Mouse (Mus musculus) limb, embryonic 10.5 days (tissue): ENCODE results near the gene Osbpl6. TPM values are rescaled to one million over a fixed set of nuclear protein-coding genes. Genes with fewer than 3 reads are reported as not detected.

Experiments
- DNase-seq: peaks from one replicate; pipeline ENCODE4 v3.0.0-alpha.2; 2017; ENCODE audit warnings: low spot score
- H3K27ac ChIP-seq: fragments of 300-500 bp; sonication (generic); 2 replicates; pipeline ENCODE4 v1.5.1; 2016; ENCODE audit warnings: mild to moderate bottlenecking
- H3K27me3 ChIP-seq: fragments of 300-500 bp; sonication (generic); 2 replicates; pipeline ENCODE4 v1.6.1; 2016; ENCODE audit warnings: low read depth, mild to moderate bottlenecking; ENCODE audit not compliant: poor library complexity, severe bottlenecking
- H3K36me3 ChIP-seq: fragments of 300-500 bp; sonication (generic); 2 replicates; pipeline ENCODE4 v1.6.1; 2016; ENCODE audit warnings: mild to moderate bottlenecking, moderate library complexity
- H3K4me1 ChIP-seq: fragments of 300-500 bp; sonication (generic); 2 replicates; pipeline ENCODE4 v1.6.1; 2016
- H3K4me3 ChIP-seq: fragments of 300-500 bp; sonication (generic); 2 replicates; pipeline ENCODE4 v1.5.1; 2016; ENCODE audit warnings: mild to moderate bottlenecking, moderate library complexity
- H3K9me3 ChIP-seq: fragments of 300-500 bp; sonication (generic); replicated peaks from 2 replicates; pipeline ENCODE4 v1.6.1; 2016; ENCODE audit warnings: mild to moderate bottlenecking
- WGBS: fragments of 180-500 bp; shearing (Covaris S2); methylation state at CpG from one replicate; pipeline ENCODE4 v1.1.7; 2016; 5-methylcytosine and 5-hydroxymethylcytosine counted together
- polyA plus RNA-seq: library from polyadenylated mRNA; unstranded; fragments of >200 nt; fragmentation: Nextera tagmentation; extraction: Ambion mirVana; gene quantifications from 2 replicates; pipeline ENCODE4 v1.2.1, GENCODE M21; 2016

Osbpl6 gene
- polyA plus RNA-seq, 1 experiment from 2014 or later: 19.3 TPM

GRCm38 (mm10) chr2:76400178-76400577 is 6.1 kb upstream of the Osbpl6 start:
- no peaks in the 10 kb centered on the region for H3K36me3 ChIP-seq
- no peak for DNase-seq
- H3K9me3 ChIP-seq: no peaks in the 10 kb centered on the region
- H3K27ac ChIP-seq: no peak overlapping the region
- peaks cover 25% of the 10 kb centered on the region for H3K27me3 ChIP-seq
- H3K4me3 ChIP-seq: no peak overlapping the region
- H3K4me1 ChIP-seq: no peaks in the 10 kb centered on the region

- Histone ChIP-seq H3K9me3 (no peaks in the 10 kb centered on the region), H3K27ac (peak overlapping the region; percentile 90), H3K4me3 (peak overlapping the region; percentile 96), H3K27me3 (peaks cover 28% of the 10 kb centered on the region), H3K4me1 (peaks cover 20% of the 10 kb centered on the region), H3K36me3 (no peaks in the 10 kb centered on the region)
- no peak for DNase-seq
- 5% methylated on average over 15 of the region's 15 CpGs for WGBS
Observed at GRCm38 (mm10) chr2:76405596-76406150, 635 bp upstream of the Osbpl6 start.

- Histone ChIP-seq H3K27me3 (peaks cover 28% of the 10 kb centered on the region), H3K27ac (peak overlapping the region; percentile 90), H3K4me3 (peak overlapping the region; percentile 96), H3K9me3 (no peaks in the 10 kb centered on the region), H3K36me3 (no peaks in the 10 kb centered on the region), H3K4me1 (peaks cover 20% of the 10 kb centered on the region)
- 0% methylated on average over 49 of the region's 49 CpGs for WGBS
- DNase-seq: peak; percentile 81
Observed at GRCm38 (mm10) chr2:76406937-76407441, 681 bp downstream of the Osbpl6 start.

- Histone ChIP-seq H3K4me3 (no peak overlapping the region), H3K27me3 (peaks cover 10% of the 10 kb centered on the region), H3K36me3 (no peaks in the 10 kb centered on the region), H3K27ac (no peak overlapping the region), H3K4me1 (peaks cover 20% of the 10 kb centered on the region), H3K9me3 (no peaks in the 10 kb centered on the region)
- 86% methylated on average over 1 of the region's 1 CpGs for WGBS
- DNase-seq: no peak
Observed at GRCm38 (mm10) chr2:76409526-76409925, 3.2 kb downstream of the Osbpl6 start.

- Histone ChIP-seq H3K4me1 (peaks cover 20% of the 10 kb centered on the region), H3K4me3 (no peak overlapping the region), H3K36me3 (no peaks in the 10 kb centered on the region), H3K9me3 (no peaks in the 10 kb centered on the region), H3K27ac (no peak overlapping the region), H3K27me3 (peaks cover 5% of the 10 kb centered on the region)
- whole genome bisulfite sequencing: 95% methylated on average over 2 of the region's 2 CpGs
- DNase-seq: no peak
Observed at GRCm38 (mm10) chr2:76409986-76410385, 3.7 kb downstream of the Osbpl6 start.

GRCm38 (mm10) chr2:76412924-76413323 is 6.6 kb downstream of the Osbpl6 start:
- no peak for DNase-seq
- WGBS: 82% methylated on average over 2 of the region's 2 CpGs
- H3K27me3 ChIP-seq: no peaks in the 10 kb centered on the region
- no peak overlapping the region for H3K27ac ChIP-seq
- no peaks in the 10 kb centered on the region for H3K9me3 ChIP-seq
- H3K4me1 ChIP-seq: 0 out of 2 replicates have a peak, but pooled peaks cover under 1% of the 10 kb centered on the region
- no peak overlapping the region for H3K4me3 ChIP-seq
- no peaks in the 10 kb centered on the region for H3K36me3 ChIP-seq

- H3K36me3 ChIP-seq: no peaks in the 10 kb centered on the region
- no peak for DNase-seq
- no peaks in the 10 kb centered on the region for H3K27me3 ChIP-seq
- 95% methylated on average over 14 of the region's 14 CpGs for WGBS
- no peak overlapping the region for H3K4me3 ChIP-seq
- no peaks in the 10 kb centered on the region for H3K9me3 ChIP-seq
- peaks cover 25% of the 10 kb centered on the region for H3K4me1 ChIP-seq
- H3K27ac ChIP-seq: no peak overlapping the region
Observed at GRCm38 (mm10) chr2:76417446-76418141, 11.3 kb downstream of the Osbpl6 start.

- Histone ChIP-seq H3K36me3 (no peaks in the 10 kb centered on the region), H3K27ac (no peak overlapping the region), H3K9me3 (no peaks in the 10 kb centered on the region), H3K4me1 (peaks cover 29% of the 10 kb centered on the region), H3K27me3 (no peaks in the 10 kb centered on the region), H3K4me3 (no peak overlapping the region)
- DNase-seq: no peak
- 91% methylated on average over 3 of the region's 3 CpGs for WGBS
Observed at GRCm38 (mm10) chr2:76418142-76418518, 11.8 kb downstream of the Osbpl6 start.

- Histone ChIP-seq H3K4me3 (no peak overlapping the region), H3K4me1 (peaks cover 36% of the 10 kb centered on the region), H3K9me3 (no peaks in the 10 kb centered on the region), H3K36me3 (no peaks in the 10 kb centered on the region), H3K27ac (no peak overlapping the region), H3K27me3 (no peaks in the 10 kb centered on the region)
- 57% methylated on average over 6 of the region's 6 CpGs for WGBS
- no peak for DNase-seq
Observed at GRCm38 (mm10) chr2:76421411-76421924, 15.2 kb downstream of the Osbpl6 start.

- DNase-seq: no peak
- 69% methylated on average over 3 of the region's 3 CpGs for WGBS
- H3K9me3 ChIP-seq: no peaks in the 10 kb centered on the region
Observed at GRCm38 (mm10) chr2:76426816-76427215, 20.5 kb downstream of the Osbpl6 start.

GRCm38 (mm10) chr2:76429318-76429717 is 23.0 kb downstream of the Osbpl6 start:
- Histone ChIP-seq H3K27ac (no peak overlapping the region), H3K27me3 (no peaks in the 10 kb centered on the region)

More at GRCm38 (mm10) chr2:76426816-76427215, 20.5 kb downstream of the Osbpl6 start:
- Histone ChIP-seq H3K27me3 (no peaks in the 10 kb centered on the region), H3K36me3 (no peaks in the 10 kb centered on the region), H3K4me3 (no peak overlapping the region), H3K27ac (no peak overlapping the region), H3K4me1 (peaks cover 41% of the 10 kb centered on the region)

GRCm38 (mm10) chr2:76429855-76430254 is 23.5 kb downstream of the Osbpl6 start:
- 73% methylated on average over 5 of the region's 5 CpGs for WGBS
- DNase-seq: no peak
- no peak overlapping the region for H3K4me3 ChIP-seq
- peaks cover 30% of the 10 kb centered on the region for H3K4me1 ChIP-seq
- no peak overlapping the region for H3K27ac ChIP-seq
- H3K27me3 ChIP-seq: no peaks in the 10 kb centered on the region
- no peaks in the 10 kb centered on the region for H3K9me3 ChIP-seq
- H3K36me3 ChIP-seq: no peaks in the 10 kb centered on the region

More at GRCm38 (mm10) chr2:76429318-76429717, 23.0 kb downstream of the Osbpl6 start:
- no peaks in the 10 kb centered on the region for H3K9me3 ChIP-seq
- WGBS: 35% methylated on average over 3 of the region's 3 CpGs
- no peaks in the 10 kb centered on the region for H3K36me3 ChIP-seq
- no peak for DNase-seq
- H3K4me1 ChIP-seq: peaks cover 30% of the 10 kb centered on the region
- no peak overlapping the region for H3K4me3 ChIP-seq

- Histone ChIP-seq H3K27me3 (no peaks in the 10 kb centered on the region), H3K4me3 (no peak overlapping the region), H3K36me3 (no peaks in the 10 kb centered on the region), H3K9me3 (no peaks in the 10 kb centered on the region), H3K27ac (no peak overlapping the region), H3K4me1 (peaks cover 30% of the 10 kb centered on the region)
- WGBS: 94% methylated on average over 3 of the region's 3 CpGs
- DNase-seq: no peak
Observed at GRCm38 (mm10) chr2:76430539-76430938, 24.2 kb downstream of the Osbpl6 start.
